Mouse (Mus musculus): ENCODE data around the gene Kcne2. TPM values are rescaled to one million over a fixed set of nuclear protein-coding genes. Genes with fewer than 3 reads are reported as not detected.
A peak's percentile ranks its signal among the peaks of the same experiment; 100 is the strongest.

Kcne2 gene
- polyA plus RNA-seq, 1 experiment, result not detected

- H3K4me1 ChIP-seq (ENCODE audit: control insufficient read depth, insufficient read depth, low read length), result no peaks in the 10 kb centered on the region
- H3K27ac ChIP-seq (ENCODE audit: insufficient read depth, low read depth, low read length), result no peak within 1 kb of the TSS
- no peaks in the 10 kb centered on the region for H3K36me3 ChIP-seq (ENCODE audit: control insufficient read depth, insufficient read depth, low read length)
- no peak for TF ChIP-seq POLR2A (IDR thresholded peaks at IDR 0.05; ENCODE audit: low read depth, low read length)
- no peak for TF ChIP-seq CTCF (conservative IDR thresholded peaks at IDR 0.05; ENCODE audit: insufficient read depth, insufficient read length, low read depth, low read length)
- H3K27me3 ChIP-seq (replicated peaks; ENCODE audit: control insufficient read depth, insufficient read depth, low read length), result no peaks in the 10 kb centered on the region
- H3K4me3 ChIP-seq (ENCODE audit: insufficient read depth, low read depth, low read length), result no peak within 1 kb of the TSS
- WGBS, result 93% methylated on average over 8 of the region's 8 CpGs
- no peak for DNase-seq
Measured at GRCm38 (mm10) chr16:92321341-92321740, 29.2 kb downstream of the Kcne2 start, which contains the start of gene Fam243. Gene Fam243, minus strand, starts transcription at chr16:92321441.

GRCm38 (mm10) chr16:92324309-92325061 lies 32.3 kb downstream of the Kcne2 start:
- Histone ChIP-seq H3K4me1 (ENCODE audit: control insufficient read depth, insufficient read depth, low read length) (no peaks in the 10 kb centered on the region), H3K36me3 (ENCODE audit: control insufficient read depth, insufficient read depth, low read length) (no peaks in the 10 kb centered on the region), H3K27me3 (replicated peaks; ENCODE audit: control insufficient read depth, insufficient read depth, low read length) (no peaks in the 10 kb centered on the region), H3K27ac (ENCODE audit: insufficient read depth, low read depth, low read length) (no peak overlapping the region), H3K4me3 (ENCODE audit: insufficient read depth, low read depth, low read length) (no peak overlapping the region)
- DNase-seq, result no peak
- WGBS, result 66% methylated on average over 7 of the region's 7 CpGs
- TF ChIP-seq POLR2A (IDR thresholded peaks at IDR 0.05; ENCODE audit: low read depth, low read length), result no peak
- no peak for TF ChIP-seq CTCF (conservative IDR thresholded peaks at IDR 0.05; ENCODE audit: insufficient read depth, insufficient read length, low read depth, low read length)

GRCm38 (mm10) chr16:92325062-92325406 lies 32.8 kb downstream of the Kcne2 start:
- no peak for TF ChIP-seq CTCF (conservative IDR thresholded peaks at IDR 0.05; ENCODE audit: insufficient read depth, insufficient read length, low read depth, low read length)
- TF ChIP-seq POLR2A (IDR thresholded peaks at IDR 0.05; ENCODE audit: low read depth, low read length), result no peak
- no peak overlapping the region for H3K4me3 ChIP-seq (ENCODE audit: insufficient read depth, low read depth, low read length)
- no peaks in the 10 kb centered on the region for H3K27me3 ChIP-seq (replicated peaks; ENCODE audit: control insufficient read depth, insufficient read depth, low read length)
- DNase-seq, result no peak
- WGBS, result 96% methylated on average over 1 of the region's 1 CpGs
- no peaks in the 10 kb centered on the region for H3K36me3 ChIP-seq (ENCODE audit: control insufficient read depth, insufficient read depth, low read length)
- H3K27ac ChIP-seq (ENCODE audit: insufficient read depth, low read depth, low read length), result no peak overlapping the region
- no peaks in the 10 kb centered on the region for H3K4me1 ChIP-seq (ENCODE audit: control insufficient read depth, insufficient read depth, low read length)

- WGBS, result 61% methylated on average over 10 of the region's 10 CpGs
- no peaks in the 10 kb centered on the region for H3K36me3 ChIP-seq (ENCODE audit: control insufficient read depth, insufficient read depth, low read length)
Measured at GRCm38 (mm10) chr16:92327911-92328310, 35.7 kb downstream of the Kcne2 start.

GRCm38 (mm10) chr16:92330966-92331365 lies 38.8 kb downstream of the Kcne2 start:
- Histone ChIP-seq H3K4me3 (ENCODE audit: insufficient read depth, low read depth, low read length) (no peak overlapping the region), H3K27me3 (replicated peaks; ENCODE audit: control insufficient read depth, insufficient read depth, low read length) (no peaks in the 10 kb centered on the region), H3K36me3 (ENCODE audit: control insufficient read depth, insufficient read depth, low read length) (no peaks in the 10 kb centered on the region), H3K4me1 (ENCODE audit: control insufficient read depth, insufficient read depth, low read length) (no peaks in the 10 kb centered on the region), H3K27ac (ENCODE audit: insufficient read depth, low read depth, low read length) (no peak overlapping the region)
- 72% methylated on average over 5 of the region's 5 CpGs for WGBS
- no peak for DNase-seq
- TF ChIP-seq CTCF (conservative IDR thresholded peaks at IDR 0.05; ENCODE audit: insufficient read depth, insufficient read length, low read depth, low read length) (no peak), POLR2A (IDR thresholded peaks at IDR 0.05; ENCODE audit: low read depth, low read length) (no peak)

More at GRCm38 (mm10) chr16:92327911-92328310, 35.7 kb downstream of the Kcne2 start:
- H3K4me3 ChIP-seq (ENCODE audit: insufficient read depth, low read depth, low read length), result no peak overlapping the region
- no peaks in the 10 kb centered on the region for H3K27me3 ChIP-seq (replicated peaks; ENCODE audit: control insufficient read depth, insufficient read depth, low read length)
- no peak overlapping the region for H3K27ac ChIP-seq (ENCODE audit: insufficient read depth, low read depth, low read length)
- TF ChIP-seq POLR2A (IDR thresholded peaks at IDR 0.05; ENCODE audit: low read depth, low read length), result no peak
- H3K4me1 ChIP-seq (ENCODE audit: control insufficient read depth, insufficient read depth, low read length), result no peaks in the 10 kb centered on the region
- no peak for DNase-seq

GRCm38 (mm10) chr16:92334600-92334999 lies 42.4 kb downstream of the Kcne2 start:
- no peak for DNase-seq
- Histone ChIP-seq H3K27ac (ENCODE audit: insufficient read depth, low read depth, low read length) (no peak overlapping the region), H3K27me3 (replicated peaks; ENCODE audit: control insufficient read depth, insufficient read depth, low read length) (no peaks in the 10 kb centered on the region), H3K36me3 (ENCODE audit: control insufficient read depth, insufficient read depth, low read length) (no peaks in the 10 kb centered on the region), H3K4me3 (ENCODE audit: insufficient read depth, low read depth, low read length) (no peak overlapping the region), H3K4me1 (ENCODE audit: control insufficient read depth, insufficient read depth, low read length) (no peaks in the 10 kb centered on the region; the same call in 1 of the 2 replicates)
- WGBS, result 64% methylated on average over 9 of the region's 9 CpGs
- TF ChIP-seq POLR2A (IDR thresholded peaks at IDR 0.05; ENCODE audit: low read depth, low read length) (no peak), CTCF (conservative IDR thresholded peaks at IDR 0.05; ENCODE audit: insufficient read depth, insufficient read length, low read depth, low read length) (no peak)

- no peaks in the 10 kb centered on the region; the same call in 1 of the 2 replicates for H3K4me1 ChIP-seq (ENCODE audit: control insufficient read depth, insufficient read depth, low read length)
- H3K27me3 ChIP-seq (replicated peaks; ENCODE audit: control insufficient read depth, insufficient read depth, low read length), result no peaks in the 10 kb centered on the region
- no peak overlapping the region for H3K4me3 ChIP-seq (ENCODE audit: insufficient read depth, low read depth, low read length)
- H3K27ac ChIP-seq (ENCODE audit: insufficient read depth, low read depth, low read length), result no peak overlapping the region
- 4% methylated on average over 9 of the region's 9 CpGs for WGBS
- DNase-seq, result peak; percentile 87
- H3K36me3 ChIP-seq (ENCODE audit: control insufficient read depth, insufficient read depth, low read length), result no peaks in the 10 kb centered on the region
- TF ChIP-seq POLR2A (IDR thresholded peaks at IDR 0.05; ENCODE audit: low read depth, low read length) (no peak), CTCF (conservative IDR thresholded peaks at IDR 0.05; ENCODE audit: insufficient read depth, insufficient read length, low read depth, low read length) (peak; percentile 96)
Measured at GRCm38 (mm10) chr16:92336280-92336679, 44.1 kb downstream of the Kcne2 start.

All from kidney, adult 2 months (tissue).